Mouse (Mus musculus): ENCODE data around the gene Gm38394.
A peak's percentile ranks its signal among the peaks of the same experiment; 100 is the strongest.
"Not testable (repeated sequence)": the region's sequence is repeated elsewhere in the genome, so short reads cannot be mapped to it uniquely, and the experiment has no call there.

The Gm38394 gene

DNA sequence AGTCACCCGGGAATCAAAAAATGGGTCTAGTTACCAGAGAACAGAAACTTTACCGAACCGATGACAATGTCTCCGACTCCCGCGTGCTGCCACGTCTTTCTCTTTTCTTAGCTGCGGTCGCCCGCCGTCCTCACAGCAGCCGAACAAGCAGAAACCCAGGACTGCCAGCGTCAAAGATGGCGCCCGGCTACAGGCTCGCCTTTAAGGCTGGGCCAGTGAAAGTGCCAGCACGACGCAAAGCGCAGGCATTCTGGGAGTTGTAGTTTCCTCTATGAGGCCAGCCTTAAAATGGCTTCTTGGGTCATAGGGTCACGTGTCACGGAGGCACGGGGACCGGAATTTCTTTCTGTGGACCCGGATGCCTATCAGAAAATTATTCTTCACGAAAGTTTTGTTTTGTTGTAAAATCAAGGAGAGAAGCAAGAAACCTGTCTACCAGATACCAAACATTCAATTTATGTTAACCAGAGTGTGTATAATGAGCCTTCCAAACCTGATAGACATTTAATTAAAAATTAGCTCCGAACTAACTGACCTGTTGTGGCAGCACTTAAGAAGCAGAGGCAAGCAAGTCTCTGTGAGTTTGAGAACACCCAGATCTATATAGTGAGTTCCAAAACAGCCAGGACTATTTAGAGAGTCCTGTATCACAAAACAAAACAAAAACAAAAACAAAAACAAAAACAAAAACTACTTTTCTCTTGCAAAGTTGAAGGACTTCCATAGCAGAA lies at the start of gene Gm38394:
Gene Gm38394, minus strand, starts transcription at position 116 of the 731 bp plus-strand sequence.
- DNase-seq = peak; percentile 82 to 83

DNA sequence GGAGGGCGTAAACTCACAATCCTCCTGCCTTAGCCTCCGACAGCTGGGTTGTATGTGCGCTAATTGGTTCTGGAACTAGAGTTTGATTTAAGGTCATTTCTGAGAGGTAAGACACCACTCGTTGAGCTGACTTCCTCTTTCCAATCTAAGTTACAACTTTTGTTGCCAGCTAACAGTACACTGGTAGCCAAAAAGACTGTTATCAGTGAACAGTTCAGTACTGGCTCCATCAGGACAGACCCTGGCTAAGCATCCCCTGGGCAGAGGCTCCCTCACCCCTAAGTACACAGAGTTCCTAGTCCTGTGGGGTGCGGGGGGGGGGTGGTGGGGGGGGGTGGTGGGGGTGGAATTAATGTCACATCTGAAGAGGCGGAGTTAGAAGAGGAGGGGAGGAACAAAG lies 49.8 kb upstream of the Gm38394 start:
- no peak for DNase-seq

DNA sequence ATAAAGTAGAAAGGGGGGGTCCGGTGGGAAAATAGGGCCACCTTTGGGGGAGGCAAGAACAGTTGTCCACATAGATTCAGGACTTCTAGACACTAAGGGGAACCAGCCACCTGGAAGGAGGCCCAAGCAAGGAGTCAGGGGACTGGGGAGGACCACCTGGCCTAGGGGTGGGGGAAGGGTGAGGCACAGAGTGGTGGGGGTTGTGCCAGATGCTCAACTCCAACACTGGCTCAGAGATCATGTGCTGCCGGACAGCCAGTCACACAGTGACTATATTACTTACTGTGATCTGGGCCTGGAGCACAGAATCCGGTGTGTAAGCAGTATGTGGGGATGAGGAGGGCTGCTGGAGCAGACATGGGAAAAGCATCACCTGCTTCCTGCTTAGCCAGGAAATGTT lies 48.2 kb upstream of the Gm38394 start:
- no peak for DNase-seq

DNA sequence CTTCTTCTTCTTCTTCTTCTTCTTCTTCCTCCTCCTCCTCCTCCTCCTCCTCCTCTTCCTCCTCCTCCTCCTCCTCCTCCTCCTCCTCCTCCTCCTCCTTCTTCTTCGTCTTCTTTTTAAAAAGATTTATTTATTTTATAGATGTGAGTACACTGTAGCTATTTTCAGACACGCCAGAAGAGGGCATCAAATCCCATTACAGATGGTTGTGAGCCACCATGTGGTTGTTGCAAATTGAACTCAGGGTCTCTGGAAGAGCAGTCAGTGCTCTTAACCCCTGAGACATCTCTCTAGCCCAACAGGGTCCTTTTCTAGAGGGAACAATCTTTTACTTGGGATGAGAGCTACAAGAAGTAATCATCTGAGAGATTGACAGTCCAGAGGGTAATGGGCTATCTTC lies 40.7 kb upstream of the Gm38394 start:
- DNase-seq = not testable (repeated sequence)

DNA sequence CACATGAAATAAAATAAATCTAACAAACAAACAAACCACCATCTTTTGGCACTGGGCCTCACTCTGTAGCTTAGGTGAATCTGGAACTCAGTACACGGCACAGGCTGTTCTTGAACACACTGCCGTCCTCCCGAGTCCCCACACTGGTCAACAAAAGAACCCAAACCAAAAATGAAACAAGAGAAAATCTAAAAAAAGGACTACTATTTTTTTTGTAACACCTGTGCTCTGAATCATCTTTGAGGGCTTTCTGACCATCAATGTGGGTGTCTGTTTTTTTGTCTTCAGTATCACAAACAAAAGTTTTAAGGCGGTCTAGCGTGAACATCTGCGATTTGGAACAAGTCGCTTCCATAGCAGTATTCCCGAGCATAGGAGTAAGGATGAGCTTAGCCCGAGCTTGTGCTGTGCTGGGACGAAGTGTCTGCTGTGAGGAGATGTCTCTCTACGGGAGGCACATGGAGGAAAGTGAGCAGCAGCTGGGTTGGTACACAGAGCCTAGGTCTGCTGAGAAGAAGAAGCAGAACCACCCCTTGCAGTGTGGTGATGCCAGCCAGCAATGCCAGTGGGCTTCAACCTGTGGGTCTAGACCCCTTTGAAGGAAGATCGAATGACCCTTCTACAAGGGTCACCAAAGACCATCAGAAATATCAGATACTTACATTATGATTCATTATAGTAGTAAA lies 37.0 kb upstream of the Gm38394 start:
- no peak for DNase-seq

DNA sequence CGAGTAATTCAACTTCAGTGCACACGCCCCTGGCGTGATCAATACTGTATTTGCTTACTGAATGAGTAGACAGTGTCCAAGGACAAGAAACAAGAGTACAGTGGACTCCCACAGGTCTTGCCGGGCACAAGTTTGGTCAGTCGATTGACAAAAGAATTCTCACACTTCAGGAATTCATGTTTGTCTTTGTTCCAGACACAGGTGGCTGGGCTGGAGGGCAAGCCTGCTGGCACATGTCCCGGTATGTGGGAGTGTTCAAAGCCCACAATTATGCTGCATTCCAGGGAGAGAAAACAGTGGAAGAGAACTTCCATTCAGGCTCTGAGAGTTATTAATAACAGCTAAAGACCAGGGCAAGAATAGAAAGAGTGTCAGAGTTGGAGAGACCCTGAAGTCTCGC lies 34.8 kb upstream of the Gm38394 start:
- no peak for DNase-seq

DNA sequence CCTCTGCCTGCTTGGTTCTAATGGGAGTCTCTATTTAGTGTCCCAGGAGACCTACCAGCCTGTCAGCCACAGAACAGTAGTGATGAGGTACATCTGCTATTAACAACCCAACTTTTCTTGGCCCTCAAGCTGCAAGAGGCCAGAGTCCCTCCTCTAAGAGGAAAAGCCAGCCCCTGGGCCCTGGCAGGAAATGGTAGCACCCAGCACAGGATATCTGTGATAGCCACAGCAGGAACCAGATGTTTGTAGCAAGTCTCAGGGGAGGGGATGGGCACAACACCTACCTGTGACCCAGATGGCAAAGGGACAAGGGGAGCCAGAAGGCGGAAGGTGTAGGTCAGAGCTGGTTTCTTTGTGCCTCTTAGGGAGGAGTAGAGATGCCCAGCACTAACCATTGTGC lies 33.8 kb upstream of the Gm38394 start:
- DNase-seq = peak; percentile 59 to 75

DNA sequence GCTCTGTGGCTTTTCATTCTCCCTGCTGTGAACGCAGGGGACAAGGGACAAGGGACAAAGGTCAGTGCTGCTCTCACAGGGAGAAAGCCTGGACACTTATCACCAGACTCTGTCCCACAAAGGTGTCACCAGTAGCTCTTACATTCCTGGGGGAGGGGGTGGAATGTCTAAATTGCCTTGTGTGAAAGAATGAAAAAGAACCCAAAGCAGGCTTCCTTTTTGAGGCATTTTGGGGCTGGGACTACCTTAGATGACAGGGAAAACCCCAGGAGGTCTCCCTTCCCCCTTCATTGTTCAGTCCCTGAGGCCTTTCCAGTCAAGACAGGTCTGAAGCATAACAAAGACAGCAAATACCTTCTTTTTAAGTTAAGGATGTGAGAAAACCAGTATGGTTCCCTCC lies 33.2 kb upstream of the Gm38394 start:
- no peak for DNase-seq

DNA sequence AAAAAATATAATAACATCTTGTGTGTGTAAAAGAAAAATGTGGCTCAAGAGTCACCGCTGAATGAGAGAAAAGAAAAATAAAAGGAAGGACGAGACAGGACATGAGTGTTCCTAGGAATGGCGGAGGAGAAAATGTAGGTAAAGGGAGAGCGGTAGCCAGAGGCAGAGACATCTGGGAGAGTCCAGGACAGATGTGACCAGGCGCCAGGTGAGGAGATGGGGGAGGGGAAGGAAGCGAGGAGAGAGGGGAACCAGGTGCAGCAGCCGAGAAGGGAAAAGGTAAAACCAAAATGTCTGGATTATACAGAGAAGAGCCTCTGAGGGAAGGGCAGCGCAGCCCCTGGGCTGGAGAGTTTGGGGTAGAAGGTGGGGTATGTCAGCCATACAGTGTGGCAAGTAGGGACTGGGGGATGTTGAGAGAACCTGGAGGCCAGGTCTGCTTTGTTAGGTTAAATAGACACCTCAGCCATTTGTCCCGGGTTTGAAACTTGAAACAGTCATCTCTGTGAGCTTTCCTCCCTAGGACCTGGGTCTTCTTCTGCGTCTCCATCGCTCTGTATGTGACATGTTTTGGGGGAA lies 32.5 kb upstream of the Gm38394 start:
- DNase-seq = no peak

DNA sequence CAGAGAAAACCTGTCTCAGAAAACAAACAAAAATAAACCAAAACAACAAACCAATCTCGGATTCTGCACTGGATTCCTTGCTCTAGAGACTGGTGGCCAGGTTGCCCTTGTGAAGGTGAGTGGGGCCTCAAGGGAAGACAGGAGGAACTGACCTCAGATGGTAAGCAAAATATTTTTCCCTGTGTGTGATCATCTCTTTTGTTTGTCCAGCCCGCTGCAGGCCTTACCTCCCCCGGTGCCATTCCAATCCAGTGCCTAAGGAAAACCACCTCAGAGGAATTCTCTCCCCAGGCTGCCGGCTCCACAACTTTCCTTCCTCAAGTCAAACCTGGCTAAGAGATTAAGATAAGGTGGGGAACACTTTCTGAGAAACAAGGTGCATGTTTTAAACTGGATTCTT lies 31.1 kb upstream of the Gm38394 start:
- DNase-seq = no peak

DNA sequence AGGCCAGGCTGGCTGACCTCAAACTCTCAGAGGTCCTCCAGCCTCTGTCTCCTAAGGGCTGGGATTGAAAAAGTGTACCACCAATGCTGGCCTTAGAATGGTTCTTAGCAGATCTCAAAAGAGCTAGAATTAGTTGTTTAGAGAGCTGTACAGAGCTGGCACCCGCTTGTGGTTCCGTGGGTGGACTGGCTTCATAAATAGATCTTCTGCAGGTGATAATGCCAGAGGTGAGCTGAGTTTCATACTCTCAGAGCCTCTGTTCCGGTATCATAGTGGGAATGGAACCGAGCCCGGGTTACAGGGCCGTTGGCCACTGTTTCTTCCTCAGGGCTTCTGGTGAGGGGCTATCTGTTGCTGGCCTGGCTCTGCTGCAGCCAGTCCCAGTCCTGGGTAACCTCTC lies 29.9 kb upstream of the Gm38394 start:
- no peak for DNase-seq

DNA sequence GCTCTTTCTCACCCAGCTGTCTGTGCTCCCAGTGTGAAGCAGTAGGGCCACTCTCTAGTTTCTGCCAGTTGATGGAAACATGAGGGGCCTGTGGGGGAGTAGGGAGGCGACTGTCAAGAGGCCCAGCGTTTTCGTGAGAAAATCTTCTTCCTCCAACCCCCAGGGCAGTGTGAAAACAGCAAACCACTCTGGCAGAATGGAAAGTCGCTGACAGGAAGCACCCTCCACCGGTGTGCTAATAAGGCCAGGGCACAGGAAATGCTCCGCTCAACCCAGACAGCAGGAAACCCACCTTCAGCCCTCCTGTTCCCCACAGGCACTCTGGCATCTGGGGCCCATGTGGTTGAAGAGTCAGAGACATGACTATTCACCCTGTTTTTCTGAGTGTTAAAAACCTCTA lies 28.8 kb upstream of the Gm38394 start, which contains the start of gene Lax1:
Gene Lax1, minus strand, starts transcription at position 212 of the 400 bp plus-strand sequence.
- DNase-seq = peak; percentile 63 to 77

DNA sequence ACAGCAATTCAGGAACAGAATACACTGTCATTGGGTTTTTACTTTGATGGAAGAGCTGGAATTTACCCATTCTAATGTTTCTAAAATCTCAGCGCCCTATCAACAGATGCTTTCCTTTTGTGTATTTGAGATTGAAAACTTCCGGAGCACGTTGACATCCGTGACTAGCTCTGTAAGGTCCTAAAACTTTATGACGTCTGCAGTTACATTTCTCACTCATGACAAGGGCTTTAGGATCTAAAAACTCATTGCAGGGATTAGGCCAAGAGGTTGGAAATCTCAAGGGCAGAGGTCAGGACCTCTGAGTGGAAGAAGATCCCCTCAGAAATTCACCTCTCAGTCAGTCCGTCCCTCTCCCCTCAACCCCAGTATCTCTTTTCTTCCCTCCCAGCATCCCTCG lies 27.2 kb upstream of the Gm38394 start:
- no peak for DNase-seq

DNA sequence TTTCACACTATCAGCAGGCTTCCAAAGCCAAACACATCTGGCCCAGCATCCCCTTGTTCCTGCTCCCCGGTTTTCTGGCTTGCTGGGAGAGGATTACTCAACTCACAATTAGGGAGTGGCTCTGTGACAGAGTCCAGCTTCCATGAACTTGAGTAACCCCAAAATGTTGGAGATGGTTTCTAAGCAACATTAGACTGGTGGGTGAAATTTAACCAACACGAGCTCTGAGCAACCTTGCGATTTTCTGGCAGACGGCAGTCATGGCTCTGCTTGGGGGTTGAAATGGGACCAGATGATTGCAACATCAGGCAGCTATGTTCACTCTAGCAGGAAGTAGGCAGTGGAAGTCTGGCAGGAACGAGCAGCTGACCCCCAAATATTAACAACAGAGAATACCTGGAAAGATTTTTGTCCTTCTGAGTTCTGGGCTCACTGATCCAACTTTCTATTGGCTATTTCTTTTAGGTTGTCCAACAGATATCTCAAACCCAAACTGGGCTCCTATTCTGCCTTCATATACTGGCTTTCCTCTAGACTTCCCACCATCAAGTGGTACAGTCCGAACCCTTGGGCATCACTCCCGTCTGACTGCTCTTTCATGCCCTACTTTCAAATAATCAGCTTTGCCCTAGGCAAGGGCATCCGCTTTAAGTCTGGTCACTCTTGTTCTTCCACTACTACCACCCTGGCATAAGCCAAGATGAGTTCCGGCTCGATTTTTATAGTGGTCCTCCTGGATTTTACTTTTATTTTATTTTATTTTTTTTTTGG lies 24.8 kb upstream of the Gm38394 start:
- DNase-seq = no peak

DNA sequence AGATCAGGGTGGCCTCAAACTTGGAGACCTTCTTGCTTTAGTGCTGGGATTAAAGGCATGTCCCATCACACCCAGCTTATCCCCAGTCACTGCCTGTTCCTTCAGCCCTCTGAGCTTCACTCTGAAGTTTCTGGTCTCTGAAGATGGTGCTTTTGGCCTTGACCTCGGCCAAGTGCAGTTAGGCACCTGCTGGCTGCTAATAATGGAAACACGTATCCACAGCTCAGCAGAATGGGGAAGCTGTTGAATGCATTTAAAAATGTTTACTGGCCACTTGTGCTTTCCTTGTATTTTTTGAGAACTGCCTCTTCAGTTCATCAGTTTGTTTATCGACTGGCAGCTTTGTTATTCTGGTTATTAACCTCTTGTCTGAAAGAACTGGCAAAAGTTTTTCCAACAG lies 10.7 kb upstream of the Gm38394 start:
- DNase-seq = no peak

DNA sequence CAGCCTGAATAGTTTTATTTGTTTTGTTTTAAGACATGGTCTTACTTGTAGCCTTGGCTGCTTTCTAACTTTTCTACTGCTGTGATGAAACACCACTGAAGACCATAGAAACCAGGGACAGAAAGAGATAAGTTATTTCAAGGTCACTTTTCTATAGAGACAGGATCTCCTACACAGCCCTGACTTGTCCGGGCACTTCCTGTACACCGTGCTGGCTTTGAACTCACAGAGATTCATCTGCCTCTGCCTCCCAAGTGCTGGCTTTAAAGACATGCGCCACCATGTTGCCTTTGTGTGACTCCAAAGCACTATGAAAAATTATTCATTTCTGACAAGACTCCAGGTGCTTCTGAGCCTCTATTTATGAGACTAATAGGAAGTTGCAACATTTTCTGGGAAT lies 10.1 kb upstream of the Gm38394 start:
- DNase-seq = no peak

DNA sequence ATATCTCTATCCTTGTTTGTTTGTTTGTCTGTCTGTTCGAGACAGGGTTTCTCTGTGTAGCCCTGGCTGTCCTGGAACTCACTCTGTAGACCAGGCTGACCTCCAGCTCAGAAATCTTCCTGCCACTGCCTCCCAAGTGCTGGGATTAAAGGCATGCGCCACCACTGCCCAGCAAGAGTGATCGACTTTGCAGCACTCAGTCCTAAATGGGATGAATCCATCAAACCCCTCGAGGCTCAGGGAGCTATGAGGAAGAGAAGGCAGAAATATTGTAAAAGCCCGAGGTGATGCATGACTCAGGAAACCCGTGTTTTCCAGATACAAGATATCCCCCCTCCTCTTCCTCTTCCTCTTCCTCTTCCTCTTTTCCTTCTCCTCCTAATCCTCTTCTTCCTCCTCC lies 9.7 kb upstream of the Gm38394 start:
- DNase-seq = no peak

DNA sequence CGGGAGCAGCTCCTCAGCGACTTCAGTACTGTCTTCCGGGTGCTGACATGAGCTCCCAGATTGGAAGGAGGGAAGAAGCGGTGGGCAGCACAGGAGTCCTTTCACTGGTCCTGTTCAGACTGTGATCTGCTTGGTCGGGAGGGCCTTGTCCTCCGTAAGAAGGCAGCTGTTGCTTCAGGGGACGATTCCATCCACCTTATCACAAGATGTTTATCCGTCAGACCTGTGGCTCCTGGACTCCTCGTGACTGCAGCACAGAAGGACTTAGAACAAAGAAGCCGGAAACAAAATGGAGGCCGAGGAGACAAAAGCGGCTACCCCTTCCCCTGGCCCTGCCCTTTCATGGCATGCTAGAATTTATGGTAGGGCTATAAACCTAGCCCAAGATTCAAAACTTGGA lies 9.1 kb upstream of the Gm38394 start:
- DNase-seq = no peak

DNA sequence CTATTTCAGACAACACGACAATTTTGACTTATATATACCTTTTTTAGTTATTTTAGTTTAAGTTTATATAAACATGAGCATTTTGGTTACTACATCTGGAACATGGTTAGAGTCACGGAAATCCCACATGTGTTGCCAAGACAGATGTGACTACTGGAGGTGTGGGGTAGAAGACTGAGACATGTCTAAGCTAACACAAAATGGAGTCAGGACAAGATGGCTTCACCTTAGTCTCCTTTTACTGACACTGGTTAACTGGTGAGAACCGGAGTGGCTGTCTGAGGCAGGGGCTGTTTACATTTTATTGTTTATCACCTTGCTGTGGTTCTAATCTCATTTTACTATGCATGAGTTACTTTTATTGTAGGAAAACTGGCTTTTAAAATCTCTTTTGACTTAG lies 7.5 kb upstream of the Gm38394 start:
- no peak for DNase-seq

DNA sequence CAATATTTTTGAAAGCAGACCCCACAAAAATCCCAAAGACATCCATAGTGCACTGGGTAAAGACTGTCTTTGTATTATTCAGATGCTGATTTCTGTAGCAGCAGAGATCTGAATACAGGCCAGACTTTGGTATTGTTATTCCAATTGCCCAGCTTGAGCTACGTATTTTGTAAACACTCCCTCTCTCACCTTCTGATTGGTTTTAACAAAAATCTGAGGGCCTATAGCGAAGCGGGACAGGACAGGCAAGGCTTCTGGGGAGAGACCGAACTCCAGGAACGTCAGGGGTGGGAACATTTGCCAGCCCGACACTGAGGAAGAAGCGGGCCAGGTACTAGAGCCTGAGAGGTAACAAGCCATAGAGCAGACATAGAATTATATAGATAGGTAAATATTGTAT lies 6.6 kb upstream of the Gm38394 start:
- no peak for DNase-seq

DNA sequence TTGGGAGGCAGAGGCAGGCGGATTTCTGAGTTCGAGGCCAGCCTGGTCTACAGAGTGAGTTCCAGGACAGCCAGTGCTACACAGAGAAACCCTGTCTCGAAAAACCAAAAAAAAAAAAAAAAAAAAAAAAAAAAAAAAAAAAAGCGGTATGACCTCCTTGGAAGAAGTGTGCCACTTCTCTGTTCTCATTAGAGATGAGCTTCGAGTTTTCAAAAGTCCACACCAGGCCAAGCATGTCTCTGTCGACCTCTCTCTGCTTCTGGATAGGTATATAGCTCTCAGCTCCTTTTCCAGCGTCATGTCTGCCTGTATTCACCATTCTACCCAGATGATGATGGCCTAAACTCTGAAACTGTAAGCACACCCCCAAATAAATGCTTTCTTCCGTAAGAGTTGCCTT lies 4.6 kb upstream of the Gm38394 start:
- not testable (repeated sequence) for DNase-seq

DNA sequence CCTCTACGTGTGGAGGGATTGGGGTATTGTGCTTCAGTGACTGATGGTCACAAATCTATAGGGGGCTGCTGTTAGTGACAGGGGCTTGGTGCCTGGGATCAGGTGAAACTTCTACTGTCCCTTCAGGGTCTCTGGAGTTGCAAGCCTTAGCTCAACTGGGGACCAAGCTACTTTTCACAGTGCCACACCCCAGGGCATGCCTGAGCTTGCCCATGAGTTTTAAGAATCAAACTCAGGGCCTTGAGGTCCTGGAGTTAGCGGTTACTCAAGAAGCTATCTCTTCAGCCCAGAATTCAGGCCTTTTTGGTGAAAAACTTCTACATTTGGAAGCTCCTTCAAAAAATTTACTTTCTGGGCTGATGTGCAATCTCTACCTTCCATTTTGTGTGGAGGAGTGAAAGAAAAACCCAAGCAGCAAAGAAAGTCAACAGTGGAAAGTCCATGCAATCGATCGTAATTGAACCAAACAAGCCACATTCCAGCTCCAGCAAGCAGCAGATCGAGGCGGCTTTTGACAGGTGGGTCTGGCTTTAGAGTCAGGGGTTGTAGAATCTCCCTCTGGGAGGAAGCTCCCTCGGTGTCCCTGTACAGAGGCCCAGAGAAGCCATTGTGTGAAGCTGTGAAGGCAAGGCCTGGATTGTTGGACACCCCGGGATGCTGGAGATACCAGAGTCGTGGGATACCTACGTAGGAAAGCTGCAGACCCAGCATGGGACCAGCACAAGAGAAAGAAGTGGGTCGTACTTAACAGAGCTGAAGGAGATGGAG lies 3.3 kb upstream of the Gm38394 start:
- DNase-seq = no peak

DNA sequence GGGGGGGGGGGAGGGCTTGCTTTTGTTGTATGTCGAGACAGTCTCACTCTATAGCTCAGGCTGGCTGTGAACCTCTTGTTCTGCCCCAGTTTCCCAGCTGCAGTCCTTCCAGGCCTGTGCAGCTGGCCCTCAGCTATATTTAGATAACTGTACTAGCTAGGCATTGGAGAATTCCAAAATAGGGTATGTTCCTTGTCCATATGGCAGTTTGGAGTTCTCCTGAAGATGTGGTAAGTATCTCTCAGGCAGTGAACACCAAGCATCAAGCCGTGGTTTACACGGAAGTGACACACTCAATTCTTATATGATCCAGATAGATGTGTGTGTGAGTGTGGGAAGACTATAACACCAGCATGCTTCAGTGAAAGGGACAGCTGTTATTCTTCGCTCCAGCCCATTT lies 2.3 kb upstream of the Gm38394 start:
- no peak for DNase-seq
